Mouse (Mus musculus) liver, postnatal 0 days (tissue): ENCODE measurements around the gene Tmem231.

Experiments used
- CTCF ChIP-seq: sonication (generic); IDR thresholded peaks from 2 replicates; pipeline ENCODE4 v1.5.1; 2016; ENCODE audit warnings: antibody characterized with exemption, low read depth
- EP300 ChIP-seq: IDR thresholded peaks from 2 replicates; pipeline ENCODE4 v1.6.1; 2016; ENCODE audit warnings: antibody characterized with exemption, low read depth, mild to moderate bottlenecking

DNA sequence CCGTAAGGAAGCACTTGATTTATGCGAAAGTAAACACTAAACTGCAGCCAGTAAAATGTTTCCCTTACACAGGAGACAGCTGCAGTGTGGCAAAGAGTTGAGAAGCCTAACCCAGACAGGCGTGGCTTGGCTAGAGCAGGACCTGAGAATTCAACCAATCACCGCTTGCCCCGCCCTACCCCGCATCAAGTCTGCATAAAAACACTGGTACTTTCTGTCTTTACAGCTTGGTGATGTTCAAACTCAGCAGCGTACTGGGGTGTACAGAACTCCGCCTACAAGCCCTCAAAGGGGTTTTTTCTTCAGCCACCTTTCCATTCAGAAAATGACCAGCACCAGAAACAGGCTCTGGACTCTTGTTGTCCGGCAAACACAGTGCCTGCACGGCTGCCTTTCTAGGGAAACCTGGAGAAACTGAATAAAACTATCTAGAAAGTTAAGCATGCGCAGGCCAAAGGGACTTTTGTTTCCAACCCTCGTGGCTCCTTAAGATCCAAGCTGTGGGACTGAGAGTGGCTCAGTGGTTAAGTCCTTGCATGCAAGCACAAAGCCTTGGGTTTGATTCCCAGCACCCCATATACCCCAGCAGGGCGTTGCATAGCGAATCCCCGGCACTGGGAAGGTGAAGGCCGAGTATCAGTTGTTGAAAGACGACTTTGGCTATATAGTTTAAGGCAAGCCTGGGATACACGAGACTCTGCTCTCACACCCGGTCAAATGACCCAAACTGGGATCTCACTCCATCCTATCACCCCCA, 923 bp downstream of the Tmem231 start:
- no peak for TF ChIP-seq CTCF
- no peak for TF ChIP-seq EP300
